ENCODE assay signal across 9 mouse cellular contexts in the genomic region with DNA sequence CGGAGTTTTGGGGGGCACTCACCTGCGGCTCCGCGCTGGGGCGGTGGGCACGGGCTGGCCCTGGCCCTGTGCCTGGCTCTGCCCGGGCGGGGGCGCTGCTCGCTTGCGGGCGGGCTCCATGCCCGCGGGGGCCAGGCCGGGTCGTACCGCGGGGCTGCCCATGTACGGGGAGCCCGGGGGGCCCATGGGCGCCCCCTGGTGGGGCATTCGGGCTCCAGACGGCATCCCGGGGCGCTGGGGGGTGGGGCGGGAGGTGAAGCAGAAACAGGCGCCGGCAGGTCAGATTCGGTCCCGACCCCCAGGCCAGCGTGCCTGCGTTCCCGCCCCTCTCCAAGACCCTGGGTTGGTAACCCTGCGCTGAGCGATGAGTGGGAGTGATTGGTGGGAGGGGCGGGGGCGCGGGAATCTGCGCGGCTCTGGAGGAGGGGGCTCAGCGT. TPM values are rescaled to one million over a fixed set of nuclear protein-coding genes. Genes with fewer than 3 reads are reported as not detected.
DNase-seq lines count a peak whose midpoint lies in the region; ATAC-seq lines count a peak whose summit lies in the region.
"Had no signal": no experiment of that assay in that cellular context is flagged by ENCODE, and none has a peak within 500 bp of the region (broad histone marks: within the 10 kb centered on the region; RNA-seq: fewer than 3 reads in every experiment).

No protein-coding gene starts in this region.

- H3K4me2 ChIP-seq in limb, embryonic 11.5 days (ENCODE audit: low read depth, severe bottlenecking): peak overlapping the region; percentile 88
- peak overlapping the region; percentile 94 for H3K4me2 ChIP-seq in midbrain, embryonic 12.5 days (replicated peaks)

- H3K4me1 ChIP-seq in forebrain, embryonic 10.5 days: peaks cover 95% of the 10 kb centered on the region
- peaks cover 38% of the 10 kb centered on the region for H3K4me1 ChIP-seq in limb, embryonic 11.5 days (ENCODE audit: control insufficient read depth, insufficient read depth, low read length)
- H3K4me1 ChIP-seq in midbrain, embryonic 12.5 days: peaks cover 79% of the 10 kb centered on the region

- under 1% methylated on average over 41 of the region's 41 CpGs for WGBS in forebrain, embryonic 10.5 days
- under 1% methylated on average over 40 of the region's 41 CpGs for WGBS in limb, embryonic 11.5 days
- under 1% methylated on average over 39 of the region's 41 CpGs for WGBS in midbrain, embryonic 12.5 days

- peak; percentile 54 for DNase-seq in cerebellum, adult 11 months
- DNase-seq in cerebellum, adult 9-10 months: no peak
- DNase-seq in adrenal gland, adult 2 months: peak; percentile 59
- peak; percentile 62 for DNase-seq in forebrain, embryonic 10.5 days (ENCODE audit: extremely low spot score, low spot score)
- DNase-seq in heart, postnatal 14 days: peak; percentile 79 to 85
- DNase-seq in limb, embryonic 11.5 days (ENCODE audit: low spot score): peak; percentile 72
- peak; percentile 76 for DNase-seq in thymus, postnatal 0 days (ENCODE audit: low spot score)

- peak overlapping the region; percentile 87 for H3K27ac ChIP-seq in forebrain, embryonic 10.5 days
- no peak overlapping the region for H3K27ac ChIP-seq in limb, embryonic 11.5 days (replicated peaks; ENCODE audit: low read depth, low read length)
- peak overlapping the region; percentile 72 for H3K27ac ChIP-seq in midbrain, embryonic 12.5 days (replicated peaks)
- H3K27ac ChIP-seq: macrophage had no signal

- peaks cover 58% of the 10 kb centered on the region for H3K27me3 ChIP-seq in forebrain, embryonic 10.5 days (ENCODE audit: poor library complexity, severe bottlenecking)
- no peaks in the 10 kb centered on the region for H3K27me3 ChIP-seq in limb, embryonic 11.5 days (ENCODE audit: control insufficient read depth, insufficient read depth, low read length)
- 0 out of 2 replicates have a peak, but pooled peaks cover 4% of the 10 kb centered on the region for H3K27me3 ChIP-seq in midbrain, embryonic 12.5 days

- H3K36me3 ChIP-seq in forebrain, embryonic 10.5 days (replicated peaks): peaks cover 21% of the 10 kb centered on the region
- peaks cover 1% of the 10 kb centered on the region; the same call in 1 of the 2 replicates for H3K36me3 ChIP-seq in limb, embryonic 11.5 days (ENCODE audit: control insufficient read depth, insufficient read depth, low read length)
- H3K36me3 ChIP-seq in midbrain, embryonic 12.5 days: peaks cover 21% of the 10 kb centered on the region

- intact Hi-C loops in heart, postnatal 14 days (cut with DNase I): loop anchor here (1.0 to 5.0 kb wide), 3 partner anchors 52 to 88 kb away; no protein-coding TSS in a partner anchor

- H3K9ac ChIP-seq in limb, embryonic 11.5 days (ENCODE audit: low read length): peak overlapping the region; percentile 57; the same call in 1 of the 2 replicates
- H3K9ac ChIP-seq in midbrain, embryonic 12.5 days (replicated peaks): peak overlapping the region; percentile 77

- no peak for ATAC-seq in limb, embryonic 11.5 days (ENCODE audit: insufficient number of reproducible peaks, low FRiP score, low TSS enrichment, low read depth)
- 0 out of 2 replicates have a peak, but pooled peaks have one; percentile 27 for ATAC-seq in midbrain, embryonic 12.5 days (ENCODE audit: low FRiP score, low read depth)

- H3K9me3 ChIP-seq in forebrain, embryonic 10.5 days: no peaks in the 10 kb centered on the region
- no peaks in the 10 kb centered on the region for H3K9me3 ChIP-seq in limb, embryonic 11.5 days (ENCODE audit: control insufficient read depth, low read length)
- H3K9me3 ChIP-seq in midbrain, embryonic 12.5 days: no peaks in the 10 kb centered on the region

- peak overlapping the region; percentile 61 for H3K4me3 ChIP-seq in forebrain, embryonic 10.5 days
- peak overlapping the region; percentile 35 for H3K4me3 ChIP-seq in limb, embryonic 11.5 days (ENCODE audit: low read depth, low read length)
- peak overlapping the region; percentile 56 for H3K4me3 ChIP-seq in midbrain, embryonic 12.5 days

RNA-seq across cellular contexts. Expression of a gene that starts 12.0 kb away (rescaled TPM):
- total RNA-seq in adrenal gland, adult 2 months (2021): 10 to 100 TPM; 37.9 to 49.7 TPM
- 60.0 and 76.6 TPM in 2 replicates for polyA plus RNA-seq in adrenal gland, adult 2 months (2012; rRNA removed)
- polyA plus RNA-seq in forebrain, embryonic 10.5 days (2016; fragmentation: Nextera tagmentation; extraction: Ambion mirVana): 15.1 and 16.0 TPM in 2 replicates
- total RNA-seq in heart, postnatal 14 days (2021): 10 to 100 TPM; 12.4 to 14.3 TPM
- 8.1 and 9.0 TPM in 2 replicates for polyA plus RNA-seq in limb, embryonic 11.5 days (2014; fragmentation: Nextera tagmentation; extraction: Ambion mirVana)
- polyA plus RNA-seq in midbrain, embryonic 12.5 days (2016; fragmentation: Nextera tagmentation; extraction: Ambion mirVana): 18.3 and 22.1 TPM in 2 replicates
- 16.8 and 18.5 TPM in 2 replicates for polyA plus RNA-seq in thymus, postnatal 0 days (2015; fragmentation: Nextera tagmentation; extraction: Ambion mirVana)

RNA-seq across cellular contexts. Expression of a gene that starts 21.3 kb away (rescaled TPM):
- total RNA-seq in adrenal gland, adult 2 months (2021): 10 to 100 TPM; 72.0 TPM
- polyA plus RNA-seq in adrenal gland, adult 2 months (2012; rRNA removed): 66.9 and 82.4 TPM in 2 replicates
- polyA plus RNA-seq in forebrain, embryonic 10.5 days (2016; fragmentation: Nextera tagmentation; extraction: Ambion mirVana): 193 and 197 TPM in 2 replicates
- total RNA-seq in heart, postnatal 14 days (2021): 10 to 100 TPM; 44.0 to 45.7 TPM
- polyA plus RNA-seq in limb, embryonic 11.5 days (2014; fragmentation: Nextera tagmentation; extraction: Ambion mirVana): 149 and 155 TPM in 2 replicates
- 126 TPM in 2 replicates for polyA plus RNA-seq in midbrain, embryonic 12.5 days (2016; fragmentation: Nextera tagmentation; extraction: Ambion mirVana)
- polyA plus RNA-seq in thymus, postnatal 0 days (2015; fragmentation: Nextera tagmentation; extraction: Ambion mirVana): 119 and 121 TPM in 2 replicates

RNA-seq across cellular contexts. Expression of a gene that starts 25.6 kb away (rescaled TPM):
- 10 to 100 TPM; 14.2 to 25.0 TPM for total RNA-seq in adrenal gland, adult 2 months (2021)
- 53.1 and 71.3 TPM in 2 replicates for polyA plus RNA-seq in adrenal gland, adult 2 months (2012; rRNA removed)
- 34.7 and 39.7 TPM in 2 replicates for polyA plus RNA-seq in forebrain, embryonic 10.5 days (2016; fragmentation: Nextera tagmentation; extraction: Ambion mirVana)
- total RNA-seq in heart, postnatal 14 days (2021): 10 to 100 TPM; 59.2 to 60.7 TPM
- 44.2 and 44.7 TPM in 2 replicates for polyA plus RNA-seq in limb, embryonic 11.5 days (2014; fragmentation: Nextera tagmentation; extraction: Ambion mirVana)
- polyA plus RNA-seq in midbrain, embryonic 12.5 days (2016; fragmentation: Nextera tagmentation; extraction: Ambion mirVana): 108 and 120 TPM in 2 replicates
- polyA plus RNA-seq in thymus, postnatal 0 days (2015; fragmentation: Nextera tagmentation; extraction: Ambion mirVana): 2.0 and 2.5 TPM in 2 replicates

RNA-seq across cellular contexts. Expression of a gene that starts 42.0 kb away (rescaled TPM):
- total RNA-seq in adrenal gland, adult 2 months (2021): not detected
- not detected in 2 replicates for polyA plus RNA-seq in adrenal gland, adult 2 months (2012; rRNA removed)
- polyA plus RNA-seq in forebrain, embryonic 10.5 days (2016; fragmentation: Nextera tagmentation; extraction: Ambion mirVana): 0.06 TPM in 1 of 2 replicates, not detected in the other
- not detected for total RNA-seq in heart, postnatal 14 days (2021)
- not detected in 2 replicates for polyA plus RNA-seq in limb, embryonic 11.5 days (2014; fragmentation: Nextera tagmentation; extraction: Ambion mirVana)
- 0.06 and 0.09 TPM in 2 replicates for polyA plus RNA-seq in midbrain, embryonic 12.5 days (2016; fragmentation: Nextera tagmentation; extraction: Ambion mirVana)
- polyA plus RNA-seq in thymus, postnatal 0 days (2015; fragmentation: Nextera tagmentation; extraction: Ambion mirVana): not detected in 2 replicates
- polyA plus RNA-seq: macrophage had no signal

RNA-seq across cellular contexts. Expression of a gene that starts 57.8 kb away (rescaled TPM):
- total RNA-seq in adrenal gland, adult 2 months (2021): not detected
- 0.30 and 0.76 TPM in 2 replicates for polyA plus RNA-seq in adrenal gland, adult 2 months (2012; rRNA removed)
- polyA plus RNA-seq in forebrain, embryonic 10.5 days (2016; fragmentation: Nextera tagmentation; extraction: Ambion mirVana): 0.09 and 0.15 TPM in 2 replicates
- total RNA-seq in heart, postnatal 14 days (2021): 10 to 100 TPM; 70.2 to 72.5 TPM
- polyA plus RNA-seq in limb, embryonic 11.5 days (2014; fragmentation: Nextera tagmentation; extraction: Ambion mirVana): 0.40 and 0.81 TPM in 2 replicates
- polyA plus RNA-seq in midbrain, embryonic 12.5 days (2016; fragmentation: Nextera tagmentation; extraction: Ambion mirVana): 0.16 and 0.19 TPM in 2 replicates
- 0.88 and 0.94 TPM in 2 replicates for polyA plus RNA-seq in thymus, postnatal 0 days (2015; fragmentation: Nextera tagmentation; extraction: Ambion mirVana)

Comparison
In these comparisons a context has a peak if more than half of its experiments do, and no peak if none do; other contexts are left out.
1. RNA of a gene that starts 25.6 kb away (polyA plus RNA-seq): 108 to 120 TPM in midbrain, embryonic 12.5 days, 53.1 to 71.3 TPM in adrenal gland, adult 2 months, 44.2 to 44.7 TPM in limb, embryonic 11.5 days and 34.7 to 39.7 TPM in forebrain, embryonic 10.5 days; 2.0 to 2.5 TPM in thymus, postnatal 0 days; every median in the first group is over 10 times any median in the second.
2. Peak in every context shown above with its lines, with median percentiles within 50 percentile points of each other: H3K4me3 ChIP-seq.